Comparison of ENCODE assay signal across 20 mouse cellular contexts in the genomic region with DNA sequence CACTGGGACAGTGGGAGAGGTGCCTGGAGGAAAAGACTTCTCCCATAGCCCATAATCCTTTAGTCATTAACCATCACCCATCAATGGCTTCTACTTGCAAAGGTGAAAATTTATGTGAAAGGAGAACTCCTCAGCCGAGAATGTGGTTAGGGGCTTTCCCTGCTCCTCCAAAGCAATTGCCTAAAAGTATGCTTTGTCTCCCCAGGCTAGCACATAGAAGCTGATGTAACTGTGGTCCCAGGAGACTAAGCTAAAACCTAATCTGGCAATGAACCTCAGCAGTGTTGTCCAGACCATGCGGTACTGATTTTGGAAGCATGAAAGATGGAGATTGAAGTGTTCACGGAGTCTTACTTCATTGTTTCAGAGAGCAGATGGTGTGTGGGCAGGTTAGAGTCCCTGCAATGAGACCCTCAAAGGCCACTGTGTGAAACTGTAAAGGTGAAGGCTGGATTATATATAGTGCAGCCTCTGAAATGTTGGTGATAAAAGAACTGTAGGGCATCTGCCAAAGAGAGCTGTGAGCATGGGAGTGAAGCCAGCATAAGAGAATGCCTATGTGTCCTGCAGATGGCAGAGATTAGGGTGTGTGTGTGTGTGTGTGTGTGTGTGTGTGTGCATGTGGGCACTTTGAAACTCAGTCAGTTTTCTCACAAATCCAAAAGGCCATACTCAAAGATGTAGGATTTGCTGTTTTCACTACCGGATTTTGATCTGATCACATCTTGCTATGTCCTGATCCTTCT.
A peak's percentile ranks its signal among the peaks of the same experiment; 100 is the strongest.
DNase-seq lines count a peak whose midpoint lies in the region; ATAC-seq and TF ChIP-seq lines count a peak whose summit lies in the region.
"Had no signal": no experiment of that assay in that cellular context is flagged by ENCODE, and none has a peak within 500 bp of the region (broad histone marks: within the 10 kb centered on the region; RNA-seq: fewer than 3 reads in every experiment).

No protein-coding gene starts in this region.

- 64% methylated on average over 4 of the region's 4 CpGs for WGBS in embryonic facial prominence, embryonic 14.5 days
- WGBS in embryonic facial prominence, embryonic 10.5 days = 82% methylated on average over 4 of the region's 4 CpGs

- ATAC-seq in embryonic facial prominence, embryonic 14.5 days (ENCODE audit: low read depth) = no peak
- ATAC-seq in megakaryocyte, adult 5-6 weeks (ENCODE audit: poor library complexity, severe bottlenecking) = no peak
- ATAC-seq: forebrain, embryonic 16.5 days; intestine, embryonic 16.5 days; midbrain, embryonic 13.5 days; Patski had no signal

- DNase-seq in embryonic facial prominence, embryonic 14.5 days (ENCODE audit: low spot score) = peak; percentile 42
- no peak for DNase-seq in embryonic facial prominence, embryonic 10.5 days (ENCODE audit: low spot score)
- peak; percentile 2 to 12 for DNase-seq in layer of hippocampus, postnatal 14 days (ENCODE audit: low spot score in 2 of 2)
- DNase-seq in layer of hippocampus, adult 9-10 months (ENCODE audit: low spot score) = no peak
- peak; percentile 19 for DNase-seq in brain, embryonic 14.5 days (ENCODE audit: low read depth)
- DNase-seq in right cerebral cortex, postnatal 10 days (ENCODE audit: low spot score in 2 of 2) = peak; percentile 37 to 45
- no peak for DNase-seq in adrenal gland, adult 8-10 months
- DNase-seq: cerebellum, adult 11-12 months; embryo, embryonic 11 days; gastrocnemius, postnatal 14 days; lung, adult 2 months; lung, postnatal 4 days had no signal

- H3K27ac ChIP-seq in embryonic facial prominence, embryonic 14.5 days (replicated peaks; ENCODE audit: low read depth, low read length) = no peak overlapping the region
- H3K27ac ChIP-seq in embryonic facial prominence, embryonic 10.5 days (replicated peaks) = no peak overlapping the region
- H3K27ac ChIP-seq: heart, embryonic 13.5 days; limb, embryonic 13.5 days; midbrain, embryonic 13.5 days had no signal

- no peaks in the 10 kb centered on the region for H3K4me1 ChIP-seq in embryonic facial prominence, embryonic 14.5 days (ENCODE audit: control insufficient read depth, insufficient read depth, low read length)
- H3K4me1 ChIP-seq in embryonic facial prominence, embryonic 10.5 days = no peaks in the 10 kb centered on the region
- H3K4me1 ChIP-seq: midbrain, embryonic 13.5 days had no signal

- H3K4me2 ChIP-seq in embryonic facial prominence, embryonic 14.5 days (ENCODE audit: low read depth, low read length) = no peak overlapping the region
- H3K4me2 ChIP-seq: heart, embryonic 13.5 days; limb, embryonic 13.5 days; midbrain, embryonic 13.5 days had no signal

- no peak overlapping the region for H3K9ac ChIP-seq in embryonic facial prominence, embryonic 14.5 days (ENCODE audit: low read depth, low read length)
- H3K9ac ChIP-seq: heart, embryonic 13.5 days; limb, embryonic 13.5 days; midbrain, embryonic 13.5 days had no signal

- no peak overlapping the region for H3K4me3 ChIP-seq in embryonic facial prominence, embryonic 14.5 days (ENCODE audit: low read depth, low read length)
- H3K4me3 ChIP-seq in embryonic facial prominence, embryonic 10.5 days = no peak overlapping the region
- H3K4me3 ChIP-seq: erythroblast, embryonic 14.5 days; heart, embryonic 13.5 days; limb, embryonic 13.5 days; midbrain, embryonic 13.5 days had no signal

- TF ChIP-seq POLR2A in brain, embryonic 14.5 days (IDR thresholded peaks at IDR 0.05; ENCODE audit: borderline replicate concordance, extremely low read depth, insufficient read depth, insufficient read length, poor library complexity, severe bottlenecking) = no peak

- H3K36me3 ChIP-seq in embryonic facial prominence, embryonic 14.5 days (ENCODE audit: control insufficient read depth, insufficient read depth, low read length) = no peaks in the 10 kb centered on the region
- H3K36me3 ChIP-seq in embryonic facial prominence, embryonic 10.5 days (replicated peaks) = no peaks in the 10 kb centered on the region
- H3K36me3 ChIP-seq: heart, embryonic 13.5 days; limb, embryonic 13.5 days; midbrain, embryonic 13.5 days had no signal

- TF ChIP-seq CTCF in brain, embryonic 14.5 days (IDR thresholded peaks at IDR 0.05; ENCODE audit: borderline replicate concordance, extremely low read depth, insufficient read depth, insufficient read length) = no peak

- no peaks in the 10 kb centered on the region for H3K9me3 ChIP-seq in embryonic facial prominence, embryonic 14.5 days (ENCODE audit: control insufficient read depth, low read length)
- no peaks in the 10 kb centered on the region for H3K9me3 ChIP-seq in embryonic facial prominence, embryonic 10.5 days
- H3K9me3 ChIP-seq: heart, embryonic 13.5 days; limb, embryonic 13.5 days; midbrain, embryonic 13.5 days had no signal

- H3K27me3 ChIP-seq in embryonic facial prominence, embryonic 14.5 days (replicated peaks; ENCODE audit: control insufficient read depth, insufficient read depth, low read length) = no peaks in the 10 kb centered on the region
- H3K27me3 ChIP-seq in embryonic facial prominence, embryonic 10.5 days (replicated peaks; ENCODE audit: low read depth, poor library complexity, severe bottlenecking) = no peaks in the 10 kb centered on the region
- H3K27me3 ChIP-seq: heart, embryonic 13.5 days; midbrain, embryonic 13.5 days; Patski had no signal

Comparison
In these comparisons a context has a peak if more than half of its experiments do, and no peak if none do; other contexts are left out.
1. DNase-seq: peak in embryonic facial prominence, embryonic 14.5 days (single experiment), layer of hippocampus, postnatal 14 days (2 of 2), brain, embryonic 14.5 days (single experiment) and right cerebral cortex, postnatal 10 days (2 of 2); none in embryonic facial prominence, embryonic 10.5 days (single experiment), layer of hippocampus, adult 9-10 months (single experiment) and adrenal gland, adult 8-10 months (single experiment).